Comparison of ENCODE assay signal across 19 mouse cellular contexts in genomic region chr7:81585326-81585725, GRCm38 (mm10). TPM values are rescaled to one million over a fixed set of nuclear protein-coding genes. Genes with fewer than 3 reads are reported as not detected.
DNase-seq lines count a peak whose midpoint lies in the region; ATAC-seq and TF ChIP-seq lines count a peak whose summit lies in the region.
"Had no signal": no experiment of that assay in that cellular context is flagged by ENCODE, and none has a peak within 500 bp of the region (broad histone marks: within the 10 kb centered on the region; RNA-seq: fewer than 3 reads in every experiment).

No protein-coding gene starts in this region.

- no peaks in the 10 kb centered on the region for H3K4me1 ChIP-seq in embryonic facial prominence, embryonic 10.5 days
- no peaks in the 10 kb centered on the region for H3K4me1 ChIP-seq in intestine, postnatal 0 days (replicated peaks; ENCODE audit: control insufficient read depth, insufficient read depth, low read length)
- peaks cover 6% of the 10 kb centered on the region; the same call in 1 of the 2 replicates for H3K4me1 ChIP-seq in small intestine, adult 2 months (ENCODE audit: control insufficient read depth, insufficient read depth, insufficient read length, low read length)
- H3K4me1 ChIP-seq: embryonic facial prominence, embryonic 15.5 days; forebrain, embryonic 15.5 days; heart, embryonic 13.5 days; hindbrain, embryonic 15.5 days had no signal

- no peak for TF ChIP-seq POLR2A in small intestine, adult 2 months (IDR thresholded peaks at IDR 0.05; ENCODE audit: low read depth, low read length)

- H3K27me3 ChIP-seq in embryonic facial prominence, embryonic 10.5 days (replicated peaks; ENCODE audit: low read depth, poor library complexity, severe bottlenecking), result no peaks in the 10 kb centered on the region
- no peaks in the 10 kb centered on the region for H3K27me3 ChIP-seq in intestine, postnatal 0 days (replicated peaks; ENCODE audit: control insufficient read depth, insufficient read depth, low read length)
- no peaks in the 10 kb centered on the region for H3K27me3 ChIP-seq in small intestine, adult 2 months (ENCODE audit: control insufficient read depth, insufficient read depth, low read length)
- H3K27me3 ChIP-seq: embryonic facial prominence, embryonic 15.5 days; forebrain, embryonic 15.5 days; heart, embryonic 13.5 days; hindbrain, embryonic 15.5 days had no signal

- H3K4me2 ChIP-seq in intestine, postnatal 0 days (replicated peaks; ENCODE audit: low read depth), result no peak overlapping the region
- H3K4me2 ChIP-seq: embryonic facial prominence, embryonic 15.5 days; forebrain, embryonic 15.5 days; heart, embryonic 13.5 days; hindbrain, embryonic 15.5 days had no signal

- H3K9ac ChIP-seq in intestine, postnatal 0 days (ENCODE audit: low read depth, low read length), result no peak overlapping the region
- H3K9ac ChIP-seq: embryonic facial prominence, embryonic 15.5 days; forebrain, embryonic 15.5 days; heart, embryonic 13.5 days; hindbrain, embryonic 15.5 days had no signal

- WGBS in embryonic facial prominence, embryonic 10.5 days, result 91% methylated on average over 7 of the region's 7 CpGs
- 55% methylated on average over 7 of the region's 7 CpGs for WGBS in intestine, postnatal 0 days
- 55% methylated on average over 7 of the region's 7 CpGs for WGBS in small intestine, adult 2 months

- no peak for TF ChIP-seq CTCF in intestine, postnatal 0 days (IDR thresholded peaks at IDR 0.05; ENCODE audit: low read depth)
- no peak for TF ChIP-seq CTCF in small intestine, adult 2 months (IDR thresholded peaks at IDR 0.05; ENCODE audit: extremely low read depth, insufficient read length, insufficient replicate concordance, low read depth, low read length)

- H3K36me3 ChIP-seq in embryonic facial prominence, embryonic 10.5 days (replicated peaks), result peaks cover 29% of the 10 kb centered on the region
- peaks cover 48% of the 10 kb centered on the region for H3K36me3 ChIP-seq in intestine, postnatal 0 days (ENCODE audit: control insufficient read depth, insufficient read depth)
- peaks cover 27% of the 10 kb centered on the region for H3K36me3 ChIP-seq in small intestine, adult 2 months (ENCODE audit: control insufficient read depth, insufficient read depth, low read length)

- peak; percentile 54 for ATAC-seq in intestine, postnatal 0 days
- ATAC-seq: forebrain, embryonic 15.5 days had no signal

- no peaks in the 10 kb centered on the region for H3K9me3 ChIP-seq in embryonic facial prominence, embryonic 10.5 days
- H3K9me3 ChIP-seq in intestine, postnatal 0 days (ENCODE audit: control insufficient read depth), result no peaks in the 10 kb centered on the region
- H3K9me3 ChIP-seq: embryonic facial prominence, embryonic 15.5 days; forebrain, embryonic 15.5 days; heart, embryonic 13.5 days; hindbrain, embryonic 15.5 days had no signal

- DNase-seq in kidney, adult 9 months, result peak; percentile 61
- DNase-seq in kidney, postnatal 25 days, result no peak
- DNase-seq in embryonic facial prominence, embryonic 10.5 days (ENCODE audit: low spot score), result peak; percentile 2
- DNase-seq in frontal cortex, postnatal 14 days (ENCODE audit: low spot score in 2 of 2), result no peak
- DNase-seq in urinary bladder, postnatal 14 days (ENCODE audit: low spot score), result no peak
- DNase-seq: adrenal gland, adult 2 months; adrenal gland, postnatal 25 days; cerebellum, adult 18-20 months; cerebellum, adult 9-11 months; cerebellum, postnatal 36 days; gastrocnemius, postnatal 14 days; heart, postnatal 36 days had no signal

- no peak overlapping the region for H3K27ac ChIP-seq in embryonic facial prominence, embryonic 10.5 days (replicated peaks)
- peak overlapping the region; percentile 78 for H3K27ac ChIP-seq in intestine, postnatal 0 days (ENCODE audit: low read depth, low read length)
- peak overlapping the region; percentile 47; the same call in 1 of the 2 replicates for H3K27ac ChIP-seq in small intestine, adult 2 months (ENCODE audit: insufficient read depth, low read depth, low read length)
- H3K27ac ChIP-seq: embryonic facial prominence, embryonic 15.5 days; forebrain, embryonic 15.5 days; heart, embryonic 13.5 days; hindbrain, embryonic 15.5 days had no signal

- no peak overlapping the region for H3K4me3 ChIP-seq in embryonic facial prominence, embryonic 10.5 days
- H3K4me3 ChIP-seq in intestine, postnatal 0 days (ENCODE audit: low read depth, low read length), result no peak overlapping the region
- H3K4me3 ChIP-seq in small intestine, adult 2 months (ENCODE audit: low read depth, low read length), result no peak overlapping the region
- H3K4me3 ChIP-seq: embryonic facial prominence, embryonic 15.5 days; erythroblast, embryonic 14.5 days; forebrain, embryonic 15.5 days; heart, embryonic 13.5 days; hindbrain, embryonic 15.5 days had no signal

RNA-seq across cellular contexts. Expression of gene Whamm, which starts 14.3 kb away (rescaled TPM):
- 2.4 and 3.4 TPM in 2 replicates for polyA plus RNA-seq in embryonic facial prominence, embryonic 10.5 days (2016; fragmentation: Nextera tagmentation; extraction: Ambion mirVana)
- polyA plus RNA-seq in intestine, postnatal 0 days (2015; fragmentation: Nextera tagmentation; extraction: Ambion mirVana), result 5.9 and 6.8 TPM in 2 replicates
- polyA plus RNA-seq in small intestine, adult 2 months (2012; rRNA removed), result 17.5 and 34.0 TPM in 2 replicates

RNA-seq across cellular contexts. Expression of gene Fsd2, which starts 18.6 kb away (rescaled TPM):
- polyA plus RNA-seq in embryonic facial prominence, embryonic 10.5 days (2016; fragmentation: Nextera tagmentation; extraction: Ambion mirVana), result 0.04 TPM in 1 of 2 replicates, not detected in the other
- polyA plus RNA-seq in intestine, postnatal 0 days (2015; fragmentation: Nextera tagmentation; extraction: Ambion mirVana), result 0.05 and 0.08 TPM in 2 replicates
- 0.06 and 0.08 TPM in 2 replicates for polyA plus RNA-seq in small intestine, adult 2 months (2012; rRNA removed)
- polyA plus RNA-seq: erythroblast, embryonic 14.5 days had no signal

Comparison
In these comparisons a context has a peak if more than half of its experiments do, and no peak if none do; other contexts are left out.
1. DNase-seq: peak in kidney, adult 9 months (single experiment) and embryonic facial prominence, embryonic 10.5 days (single experiment); none in kidney, postnatal 25 days (0 of 2), frontal cortex, postnatal 14 days (0 of 2) and urinary bladder, postnatal 14 days (single experiment).